Mouse (Mus musculus) T-cell, adult 2 months (primary cell): ENCODE data around the gene Atg16l2.

Experiments used
- DNase-seq: peaks from one replicate; pipeline ENCODE4 v3.0.0; 2022; ENCODE audit warnings: low spot score

The Atg16l2 gene

DNA sequence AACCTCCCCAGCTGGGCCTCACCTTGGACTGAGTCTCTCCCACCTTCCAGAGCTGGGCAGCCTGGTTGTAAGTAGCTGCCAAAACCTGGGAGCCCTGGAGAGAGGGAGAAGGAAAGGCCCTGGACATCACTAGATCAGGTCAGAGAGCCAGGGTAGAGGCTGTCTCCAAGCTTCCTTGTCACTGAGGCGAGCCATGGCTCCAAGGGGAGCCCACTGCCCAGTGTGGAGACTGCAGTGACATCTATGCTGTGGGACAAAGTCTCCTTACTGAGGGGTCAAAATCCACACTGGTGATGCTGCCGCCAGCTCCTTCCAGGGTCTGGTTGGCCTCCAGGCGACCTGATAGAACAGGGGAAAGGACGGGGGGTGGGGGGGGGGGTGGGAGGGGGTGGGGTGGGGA, 10.0 kb downstream of the Atg16l2 start:
- DNase-seq: no peak

DNA sequence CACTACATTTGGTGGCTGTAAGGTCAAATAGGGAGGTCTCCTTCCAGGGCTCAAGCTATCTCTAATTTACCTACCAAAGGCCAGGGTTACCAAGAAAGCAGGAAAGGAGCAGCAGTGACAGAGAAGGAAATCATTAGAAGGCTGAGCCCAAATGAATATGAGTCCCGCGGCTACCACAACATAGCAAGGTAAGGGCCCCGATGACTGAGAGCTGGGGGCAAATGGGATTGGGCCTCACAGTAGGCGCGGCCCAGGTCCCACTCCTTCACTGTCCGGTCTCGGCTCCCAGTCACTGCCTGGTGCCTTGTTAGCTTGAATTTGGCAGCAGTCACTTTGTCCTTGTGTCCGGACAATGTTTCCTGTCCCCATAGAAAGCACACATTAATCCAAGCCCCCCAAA, 10.4 kb downstream of the Atg16l2 start:
- no peak for DNase-seq

DNA sequence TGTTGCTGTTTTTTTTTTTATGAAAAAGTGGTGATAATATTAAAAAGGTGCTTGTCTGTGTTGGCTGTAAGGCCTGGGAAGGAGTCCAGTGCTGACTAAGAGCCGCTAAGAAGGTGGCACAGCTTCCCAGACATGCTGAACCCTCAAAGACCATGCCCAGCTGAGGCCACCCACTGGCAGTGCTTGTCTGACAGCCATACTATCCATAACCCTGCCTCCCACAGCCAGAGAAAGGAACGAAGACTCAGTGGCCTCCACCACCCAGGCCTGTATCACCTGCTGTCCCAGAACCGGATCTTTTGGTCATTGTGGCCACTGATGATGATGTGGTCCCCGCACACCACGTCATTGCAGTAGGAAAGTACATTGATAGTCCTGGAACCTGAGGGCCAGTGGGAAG, 10.8 kb downstream of the Atg16l2 start:
- no peak for DNase-seq

DNA sequence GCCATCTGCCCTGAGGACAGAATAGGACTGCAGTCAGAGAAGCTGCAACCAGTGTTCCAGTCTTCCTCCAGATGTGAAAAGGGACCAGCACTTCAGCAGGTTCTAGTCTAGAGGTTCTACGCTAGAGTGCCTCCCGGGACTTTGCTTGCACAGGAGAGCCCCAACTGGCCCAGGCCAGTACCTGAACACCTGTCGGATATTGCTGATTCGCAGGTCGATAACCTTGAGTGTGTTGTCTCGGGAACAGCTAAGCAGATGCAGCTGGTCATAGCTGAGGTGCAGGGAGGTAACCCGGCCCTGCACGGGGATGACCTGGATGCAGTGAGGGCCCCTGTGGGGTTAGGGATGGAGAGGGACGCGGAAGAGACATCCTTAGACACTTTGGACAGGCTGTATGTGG, 11.7 kb downstream of the Atg16l2 start:
- DNase-seq: no peak

DNA sequence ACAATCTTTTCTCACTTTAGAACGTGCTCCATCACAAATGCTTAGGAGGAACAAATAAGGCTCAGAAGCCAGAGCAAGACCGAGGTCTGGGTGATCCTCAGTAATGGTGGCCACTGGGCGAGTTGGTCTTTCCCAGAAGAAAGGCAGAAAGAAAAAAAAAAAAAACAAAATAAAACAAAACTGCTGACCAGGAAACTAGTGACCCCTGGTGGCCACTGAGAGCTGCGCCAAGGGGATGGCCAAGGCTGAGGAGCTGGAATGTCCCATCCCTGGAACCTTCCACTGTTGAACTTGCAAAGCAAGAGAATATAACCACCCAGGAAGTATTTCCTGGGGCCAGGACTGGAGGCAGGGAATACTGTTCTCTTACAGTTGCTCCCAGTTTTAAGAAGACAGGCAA, 13.6 kb downstream of the Atg16l2 start:
- peak; percentile 19 for DNase-seq

DNA sequence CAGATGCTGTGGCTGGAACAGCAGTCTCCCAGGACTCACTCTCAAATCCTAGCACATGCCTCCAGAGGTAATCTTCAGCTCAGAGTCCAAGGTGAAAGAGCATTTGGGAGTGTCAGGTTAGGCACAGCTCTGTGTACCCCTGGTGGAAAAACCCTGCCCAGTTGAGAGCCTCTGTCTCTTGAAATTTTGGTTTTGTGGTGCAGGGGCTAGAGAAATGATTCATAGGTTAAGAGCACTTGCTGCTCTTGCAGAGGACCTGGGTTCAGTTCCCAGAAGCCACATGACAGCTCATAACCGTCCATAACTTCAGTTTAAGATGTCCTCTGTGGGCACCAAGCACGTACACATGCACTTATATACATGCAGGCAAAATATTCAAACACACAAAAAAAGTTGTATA, 14.2 kb downstream of the Atg16l2 start:
- no peak for DNase-seq

DNA sequence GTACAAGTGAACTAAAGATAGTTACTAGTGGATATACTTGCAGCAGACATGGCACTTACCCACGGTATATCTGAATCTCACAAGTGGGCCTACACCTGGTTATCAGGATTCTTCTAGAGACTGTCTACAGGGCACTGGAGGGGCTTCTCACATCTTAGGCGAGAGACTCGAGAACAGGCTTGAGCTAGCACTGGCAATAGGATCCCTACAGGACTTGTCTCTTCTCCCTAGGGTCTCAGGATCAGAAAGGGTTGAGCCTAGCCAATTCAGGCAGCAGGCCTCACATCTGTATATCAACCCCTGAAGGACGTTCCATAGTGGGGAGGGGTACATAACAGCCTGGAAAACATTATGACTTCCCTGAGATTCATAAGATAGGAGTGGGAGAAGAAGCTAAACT, 15.2 kb downstream of the Atg16l2 start:
- DNase-seq: no peak

DNA sequence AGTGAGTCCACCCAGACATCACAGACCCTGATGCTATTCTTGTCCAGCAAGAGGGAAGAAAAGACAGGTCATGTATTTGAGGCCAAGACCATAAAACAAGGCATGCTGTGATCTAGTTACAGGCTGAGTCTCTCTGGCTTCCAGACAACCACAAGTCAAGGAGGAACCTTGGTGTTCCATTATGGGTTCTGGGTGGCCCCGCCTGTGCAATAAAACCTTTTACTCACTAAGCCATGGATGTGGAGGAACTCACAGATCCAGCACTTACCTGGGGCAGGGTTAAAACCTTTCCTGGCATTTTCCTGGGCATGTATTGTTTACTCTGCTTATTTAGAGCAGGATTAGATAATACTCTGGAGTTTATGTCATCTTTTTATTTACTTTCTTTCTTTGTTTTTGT, 17.5 kb downstream of the Atg16l2 start:
- no peak for DNase-seq

DNA sequence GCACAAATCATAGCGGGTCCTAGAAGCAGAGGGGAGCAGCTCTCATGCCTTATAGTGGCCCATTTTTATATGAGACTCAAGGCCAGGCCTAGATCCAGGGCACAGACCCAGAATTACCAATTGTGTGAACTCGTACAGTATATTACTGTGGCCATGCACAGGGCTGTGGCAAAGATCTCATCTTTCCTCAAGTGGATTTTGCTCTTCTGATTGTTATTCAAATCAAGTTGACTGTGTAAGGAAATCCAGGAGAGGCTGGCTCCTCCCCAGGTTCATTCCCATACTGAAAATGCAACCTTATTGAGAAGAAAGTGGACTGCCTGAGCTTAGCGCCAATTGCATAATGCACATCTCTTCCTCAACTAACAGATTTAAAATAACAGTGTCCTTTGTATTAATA, 19.3 kb downstream of the Atg16l2 start:
- DNase-seq: no peak

DNA sequence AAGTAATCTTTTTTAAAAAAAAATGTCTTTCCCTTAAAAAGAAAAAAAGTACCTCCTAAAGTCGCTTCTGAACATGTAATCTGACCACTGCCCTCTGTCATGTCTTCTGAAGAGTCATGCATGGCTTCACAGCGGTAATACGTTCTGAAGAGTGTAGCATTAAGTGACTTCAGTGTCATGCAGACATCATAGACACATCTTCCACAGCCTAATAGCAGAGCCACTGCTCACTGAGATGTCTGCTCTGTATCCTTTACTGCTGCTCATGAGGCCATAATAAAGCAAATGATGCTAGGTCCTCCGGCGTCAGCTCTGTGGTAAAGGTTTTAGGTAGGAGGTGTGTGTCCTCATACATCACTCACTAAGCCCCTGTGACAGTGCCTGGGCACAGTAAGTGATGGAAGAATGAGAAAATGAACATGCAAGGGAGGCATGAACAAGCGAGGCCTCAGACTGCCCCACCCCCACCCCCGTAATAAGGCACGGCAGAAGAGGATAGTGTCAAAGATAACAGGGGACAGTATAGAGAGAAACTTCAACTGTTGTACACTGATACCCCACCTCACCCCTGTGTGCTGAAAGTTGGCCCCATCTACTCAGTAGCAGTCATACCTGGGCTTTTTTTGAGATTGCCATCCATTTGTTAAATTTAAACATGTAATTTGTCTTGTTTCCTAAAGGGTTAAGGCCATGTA, 29.4 kb downstream of the Atg16l2 start:
- DNase-seq: no peak

DNA sequence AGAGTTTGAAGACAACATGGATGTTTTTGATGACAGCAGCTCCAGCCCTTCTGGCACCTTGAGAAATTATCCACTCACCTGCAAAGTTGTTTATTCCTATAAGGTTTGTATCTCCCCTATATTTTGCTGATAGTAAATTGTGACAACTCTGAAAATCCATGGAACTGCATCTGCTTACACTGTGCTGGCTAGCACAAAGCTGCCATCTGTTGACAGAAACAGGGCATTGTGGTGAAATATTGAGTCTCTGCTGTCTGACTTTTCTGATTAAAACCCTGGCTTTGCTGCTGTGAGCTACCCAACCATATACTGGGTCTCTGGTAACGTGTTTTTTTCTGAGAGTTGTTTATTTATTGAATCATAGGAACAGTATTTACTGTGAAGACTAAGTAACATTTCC, 30.4 kb downstream of the Atg16l2 start:
- no peak for DNase-seq

DNA sequence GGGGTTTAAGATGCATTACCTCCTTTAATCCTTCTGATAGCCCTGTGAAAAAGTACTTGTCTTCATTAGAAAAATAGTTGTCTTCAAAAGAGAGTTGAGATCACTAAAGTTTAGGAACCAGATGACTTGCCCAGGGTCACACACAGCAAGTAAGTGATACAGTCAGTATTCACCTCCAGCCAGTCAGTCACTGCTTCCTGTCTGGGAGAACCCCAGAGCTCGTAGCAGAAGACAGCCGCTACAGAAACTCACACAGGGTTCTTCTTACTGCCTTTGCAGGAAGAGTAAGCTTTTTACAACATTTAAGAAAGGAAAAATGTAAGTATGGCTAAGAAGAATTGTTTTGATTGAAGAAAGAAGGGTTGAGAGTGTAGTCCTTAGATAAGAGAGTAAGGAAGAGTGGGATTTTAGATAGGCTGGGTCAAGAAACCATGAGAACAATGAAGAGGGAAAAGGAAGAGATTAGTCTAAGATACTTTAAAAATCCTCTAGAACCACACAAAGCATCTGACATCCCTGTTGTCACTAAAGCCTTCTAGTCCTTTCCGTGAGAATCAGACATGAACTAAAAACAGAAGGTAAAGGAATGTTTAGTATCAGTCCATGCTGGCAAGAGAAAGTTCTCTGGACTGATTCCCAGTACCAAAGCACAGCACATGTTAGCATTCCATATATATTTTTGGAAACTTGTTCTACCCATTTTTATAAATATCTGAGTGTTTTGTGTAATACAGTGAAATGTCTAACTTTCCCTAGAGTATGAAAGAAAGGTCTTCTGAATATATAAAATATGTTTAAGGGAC, 34.4 kb downstream of the Atg16l2 start:
- DNase-seq: no peak

DNA sequence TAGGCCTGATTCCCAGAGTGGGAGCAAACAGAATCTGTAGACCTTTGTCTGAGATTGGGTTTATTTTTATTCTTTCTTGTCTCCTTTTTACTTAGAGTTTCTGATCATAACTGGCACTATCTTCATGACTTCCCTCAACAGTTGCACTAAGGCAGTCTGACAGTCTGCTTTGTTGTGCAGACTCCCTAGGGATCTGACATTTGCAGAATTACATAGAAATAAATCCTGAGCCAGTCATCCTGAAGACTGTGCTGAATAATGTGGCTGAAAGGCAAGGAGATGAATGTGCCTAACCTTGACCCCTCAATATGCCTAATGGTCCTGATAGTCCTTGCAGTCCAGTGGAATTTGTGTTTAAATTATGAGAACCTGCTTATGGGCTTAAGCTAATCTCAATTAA, 38.5 kb downstream of the Atg16l2 start:
- no peak for DNase-seq

DNA sequence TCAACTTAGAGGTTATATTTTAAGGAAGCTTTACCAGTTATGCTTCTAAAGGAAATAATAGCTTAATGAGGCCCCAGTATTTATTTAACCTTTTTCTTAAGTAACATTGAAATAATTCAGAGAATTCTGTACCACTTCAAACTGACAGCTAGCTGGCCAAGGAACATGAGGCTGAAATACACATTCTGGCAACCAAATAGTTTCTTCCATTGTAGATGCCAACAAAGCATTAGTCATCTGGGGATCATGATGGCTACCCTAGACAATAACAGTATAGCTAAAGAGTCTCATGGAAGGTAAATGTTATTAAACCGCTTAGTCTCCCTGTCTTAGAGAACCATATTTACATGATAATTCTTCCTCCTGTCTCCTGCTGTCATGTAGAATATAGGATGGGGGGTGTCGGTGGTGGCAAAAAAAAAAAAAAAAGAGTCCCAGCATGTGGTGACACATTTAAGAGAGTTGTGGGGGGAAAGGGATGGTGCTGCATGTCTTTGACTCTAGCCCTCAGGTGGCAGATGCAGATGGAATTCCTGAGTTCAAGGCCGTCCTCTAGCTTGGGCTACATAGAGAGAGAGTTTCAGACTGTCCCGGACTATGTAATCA, 40.0 kb downstream of the Atg16l2 start:
- no peak for DNase-seq

DNA sequence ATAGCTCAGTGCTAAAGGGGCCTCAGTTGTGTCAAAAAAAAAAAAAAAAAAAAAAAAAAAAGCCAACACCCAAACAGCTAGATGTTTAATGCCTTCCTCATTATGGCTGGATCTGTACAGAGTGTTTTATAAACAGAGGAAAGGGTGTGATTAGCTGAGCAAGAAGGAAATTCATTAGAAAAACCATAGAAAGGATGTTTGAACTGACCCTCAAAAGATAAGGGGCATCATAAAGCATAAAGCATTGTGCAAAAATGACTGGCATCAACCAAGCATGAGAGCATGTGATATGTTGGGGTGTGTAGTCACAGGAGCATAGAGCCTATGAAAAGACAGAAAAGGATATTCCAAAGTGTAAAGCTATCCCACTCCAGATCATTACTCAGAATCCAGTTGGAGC, 43.6 kb downstream of the Atg16l2 start:
- no peak for DNase-seq

DNA sequence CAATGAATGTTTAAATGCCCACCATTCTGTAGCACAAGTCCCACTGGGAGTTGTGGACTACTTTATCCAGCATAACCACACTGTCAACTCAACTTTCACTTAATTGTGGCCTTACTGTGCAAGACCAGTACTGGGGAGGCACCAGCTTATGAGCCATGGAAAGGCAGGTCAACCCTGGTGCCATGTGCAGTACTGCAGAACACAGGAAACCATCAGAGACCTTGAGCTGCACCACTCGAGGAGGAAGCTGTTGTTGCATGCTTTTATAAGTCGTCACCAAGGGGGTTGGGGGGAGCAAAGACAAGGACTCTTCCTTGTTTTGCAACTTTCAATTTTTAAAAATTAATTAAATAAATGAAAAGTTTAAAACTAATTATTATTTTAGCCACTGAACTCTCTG, 49.0 kb downstream of the Atg16l2 start:
- no peak for DNase-seq

DNA sequence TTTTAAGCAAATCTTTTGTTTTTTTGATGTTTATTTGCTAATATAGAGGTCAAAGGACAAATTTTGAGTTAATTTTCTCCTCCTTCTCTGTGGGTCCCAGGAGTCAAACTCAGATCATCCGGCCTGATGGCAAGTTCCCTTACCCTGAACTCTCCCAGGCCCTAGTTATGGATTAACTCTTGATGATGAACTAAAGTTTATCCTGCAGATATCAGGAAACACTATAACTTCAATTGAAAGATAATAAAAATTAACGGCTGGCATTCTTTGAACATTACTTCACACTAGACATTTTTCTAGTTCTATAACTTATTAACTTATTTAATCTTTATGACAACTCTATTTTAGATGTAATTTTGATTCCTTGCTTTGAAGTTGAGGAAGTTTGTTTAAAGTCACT, 52.9 kb downstream of the Atg16l2 start:
- no peak for DNase-seq

DNA sequence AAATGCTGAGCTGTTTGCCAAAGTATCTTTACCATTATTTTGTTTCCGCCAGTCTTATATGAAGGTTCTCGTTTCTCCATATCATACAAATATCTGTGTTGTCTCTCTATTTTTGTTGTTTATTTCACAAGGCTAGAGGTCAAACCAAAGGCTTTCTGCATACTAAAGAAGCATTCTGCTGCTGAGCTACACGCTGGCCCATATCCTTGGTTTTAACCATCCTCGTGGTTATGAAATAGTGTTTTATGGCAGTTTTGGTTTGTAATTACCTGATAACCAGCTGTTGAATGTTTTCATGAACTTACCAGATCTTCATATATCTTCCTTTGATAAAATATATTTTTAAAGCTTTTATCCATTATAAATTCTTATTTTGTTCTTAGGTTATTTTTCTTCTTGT, 53.3 kb downstream of the Atg16l2 start:
- DNase-seq: no peak

DNA sequence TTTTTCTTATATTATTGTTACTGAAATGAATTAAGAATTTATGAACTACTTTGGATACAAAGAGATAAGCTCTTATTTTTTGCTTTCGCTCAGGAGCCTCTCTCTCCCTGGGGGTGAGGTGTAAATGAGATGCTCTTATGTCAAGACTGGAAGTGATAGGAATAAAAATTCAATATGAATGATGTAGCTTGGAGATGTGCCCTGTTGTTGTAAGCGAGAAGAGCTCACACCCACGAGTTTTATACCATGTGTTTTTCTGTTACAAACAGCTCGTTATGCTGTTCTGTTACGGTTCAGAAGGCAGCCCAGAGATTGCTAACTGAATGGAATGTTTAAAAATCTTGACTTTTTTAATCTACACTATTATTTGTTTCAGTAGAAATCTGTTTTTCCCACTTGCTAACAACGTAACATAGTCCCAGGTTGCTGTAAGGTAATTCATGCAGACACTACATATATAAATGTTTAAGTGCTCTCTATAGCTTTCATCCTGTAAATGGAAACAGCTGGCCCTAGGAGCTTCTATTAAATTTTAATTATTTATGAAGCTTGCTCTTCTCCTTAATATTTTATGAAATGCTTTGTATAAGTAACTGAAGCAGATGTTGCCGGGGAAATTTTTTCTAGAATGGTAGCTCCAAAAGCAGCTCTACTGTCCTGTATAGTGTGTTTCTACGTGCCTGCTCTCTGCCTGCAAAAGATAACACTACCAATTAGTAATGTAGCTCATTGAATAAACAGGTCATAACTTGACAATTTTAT, 65.2 kb downstream of the Atg16l2 start:
- DNase-seq: no peak

DNA sequence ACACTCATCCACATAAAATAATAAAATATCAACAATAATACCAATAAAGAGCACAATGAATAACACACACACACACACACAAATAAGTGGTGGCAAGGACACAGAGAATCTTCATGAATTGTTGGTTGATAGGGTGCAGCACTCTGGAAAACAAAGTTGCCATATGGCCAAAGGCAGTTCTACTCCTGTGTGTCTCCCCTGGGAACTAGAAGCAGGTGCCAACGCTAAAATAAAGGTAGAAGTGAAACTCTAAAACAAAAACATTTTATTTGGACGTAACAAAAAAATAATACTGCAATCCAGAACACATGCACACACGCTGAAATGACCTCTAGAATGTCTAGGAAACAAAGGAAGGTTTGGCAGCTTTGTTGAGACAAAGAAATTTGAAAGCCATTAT, 69.3 kb downstream of the Atg16l2 start:
- DNase-seq: no peak

DNA sequence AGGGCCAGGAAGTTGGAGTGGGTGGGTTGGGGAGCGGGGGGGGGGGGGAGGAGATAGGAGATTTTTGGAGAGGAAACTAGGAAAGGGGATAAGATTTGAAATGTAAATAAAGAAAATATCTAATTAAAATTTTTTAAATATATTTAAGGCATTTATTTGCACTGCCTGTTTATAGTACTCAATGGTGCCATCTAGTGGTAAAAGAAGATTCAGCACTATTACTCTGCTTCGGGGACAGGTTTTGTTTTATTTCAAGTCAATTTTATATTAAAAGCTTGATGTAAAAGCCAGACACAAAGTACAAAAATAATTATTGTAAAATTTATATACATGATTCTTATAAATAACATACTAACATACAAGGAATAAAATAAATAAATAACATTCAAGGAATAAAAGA, 70.6 kb downstream of the Atg16l2 start:
- peak; percentile 6 for DNase-seq

DNA sequence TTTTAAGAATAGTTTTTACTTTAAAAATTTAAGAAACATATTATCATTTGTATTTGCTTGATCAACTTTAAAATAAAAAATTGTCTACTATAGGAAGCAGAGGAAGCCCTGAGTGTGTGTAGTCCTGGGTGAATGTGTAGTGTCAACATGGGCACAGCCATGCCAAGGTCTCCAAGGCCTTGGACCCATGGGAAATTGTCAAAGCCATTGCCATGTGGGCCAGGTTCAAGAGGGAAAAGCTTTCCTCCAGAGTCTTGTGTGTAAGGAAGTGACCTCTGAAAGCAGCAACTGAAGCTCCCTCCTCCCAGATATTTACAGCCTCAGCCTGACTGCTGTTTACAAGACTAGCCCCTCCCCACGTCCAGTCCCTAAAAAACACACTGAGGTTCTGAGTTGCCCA, 72.7 kb downstream of the Atg16l2 start:
- DNase-seq: no peak

DNA sequence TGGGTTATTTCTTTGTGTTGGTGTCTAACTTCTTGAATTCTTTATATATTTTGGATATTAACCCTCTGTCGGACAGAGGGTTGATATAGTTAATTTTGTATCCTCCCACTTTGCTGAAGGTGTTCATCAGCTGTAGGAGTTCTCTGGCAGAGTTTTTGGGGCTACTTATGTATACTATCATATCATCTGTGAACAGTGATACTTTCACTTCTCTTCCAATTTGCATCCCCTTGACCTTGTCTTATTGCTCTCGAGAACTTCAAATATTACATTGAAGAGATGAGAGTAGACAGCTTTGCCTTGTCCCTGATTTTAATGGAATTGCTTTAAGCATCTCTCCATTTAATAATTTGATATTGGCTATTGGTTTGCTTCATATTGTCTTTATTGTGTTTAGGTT, 78.5 kb downstream of the Atg16l2 start:
- no peak for DNase-seq
